Mouse (Mus musculus) adrenal gland, adult (tissue): ENCODE measurements at regions not wholly inside any gene's neighbourhood (a gene's known extent, or its start where the extent isn't known, plus 50 kb on each side); places are given as distances from the start of the nearest gene placed in this dataset.

ENCODE experiments used
- DNase-seq, 2 experiments: peaks; one replicate each; pipeline ENCODE4 v3.0.0; 2022 to 2023; ENCODE audit warnings: low spot score in 1 of 2; ENCODE audit not compliant: inconsistent age in 2 of 2

- DNase-seq: no peak
Observed at GRCm38 (mm10) chr19:6684921-6685320, 142.1 kb upstream of the Slc22a12 start.

DNA sequence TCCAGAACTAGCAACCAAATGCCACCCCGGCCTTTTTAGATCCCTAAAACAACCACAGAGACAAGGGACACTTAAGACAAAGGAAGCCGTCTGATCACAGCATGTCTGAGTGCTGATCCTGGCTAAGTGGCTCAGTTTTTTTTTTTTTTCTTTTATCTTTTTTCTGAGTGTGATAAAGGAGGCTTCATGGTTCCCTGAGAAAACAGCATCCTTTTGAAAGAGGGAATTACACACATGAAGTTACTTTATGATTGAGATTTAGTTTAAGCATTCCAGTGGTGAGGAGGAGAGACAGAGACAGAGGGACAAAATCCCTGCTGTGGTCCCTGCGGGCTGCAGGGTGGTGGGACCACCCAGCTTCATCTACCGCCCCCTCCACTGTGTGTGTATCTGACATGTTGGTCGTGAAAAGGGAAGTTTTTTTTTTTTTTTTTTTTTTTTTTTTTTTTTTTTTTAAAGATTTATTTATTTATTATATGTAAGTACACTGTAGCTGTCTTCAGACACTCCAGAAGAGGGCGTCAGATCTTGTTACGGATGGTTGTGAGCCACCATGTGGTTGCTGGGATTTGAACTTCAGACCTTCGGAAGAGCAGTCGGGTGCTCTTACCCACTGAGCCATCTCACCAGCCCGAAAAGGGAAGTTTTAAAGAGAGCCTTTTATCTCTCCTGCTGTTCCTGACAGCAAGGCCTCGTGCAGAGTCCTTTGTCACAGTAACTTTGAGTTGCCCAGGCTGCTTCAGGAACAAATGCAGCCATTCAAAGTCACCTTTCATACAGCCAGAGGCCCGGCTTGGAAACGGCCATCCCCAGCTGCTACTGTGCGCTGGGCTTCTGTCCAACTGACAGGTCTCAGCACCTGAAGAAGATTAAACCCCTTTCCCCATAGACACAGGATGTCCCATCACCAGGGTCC is 136.8 kb upstream of the Slc22a12 start:
- DNase-seq: no peak

DNA sequence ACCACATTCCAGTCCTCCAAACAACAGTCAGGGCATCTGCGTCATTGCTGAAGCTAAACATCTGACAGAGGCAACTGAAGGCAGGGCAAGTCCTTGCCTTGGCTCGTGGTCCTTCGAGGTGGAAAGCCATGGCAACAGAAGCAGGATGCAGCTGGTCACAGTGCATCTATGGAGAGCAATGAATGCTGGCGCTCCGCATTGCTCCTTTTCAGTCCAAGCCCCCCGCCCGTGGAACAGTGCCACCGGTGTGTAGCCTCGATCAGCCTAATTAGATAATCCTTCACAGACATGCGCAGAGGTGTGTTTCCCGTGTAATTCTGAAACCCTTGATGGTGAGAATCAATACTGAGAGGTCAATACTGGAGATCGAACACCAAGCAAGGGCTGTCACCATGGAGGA is 134.7 kb upstream of the Slc22a12 start:
- DNase-seq: no peak

DNA sequence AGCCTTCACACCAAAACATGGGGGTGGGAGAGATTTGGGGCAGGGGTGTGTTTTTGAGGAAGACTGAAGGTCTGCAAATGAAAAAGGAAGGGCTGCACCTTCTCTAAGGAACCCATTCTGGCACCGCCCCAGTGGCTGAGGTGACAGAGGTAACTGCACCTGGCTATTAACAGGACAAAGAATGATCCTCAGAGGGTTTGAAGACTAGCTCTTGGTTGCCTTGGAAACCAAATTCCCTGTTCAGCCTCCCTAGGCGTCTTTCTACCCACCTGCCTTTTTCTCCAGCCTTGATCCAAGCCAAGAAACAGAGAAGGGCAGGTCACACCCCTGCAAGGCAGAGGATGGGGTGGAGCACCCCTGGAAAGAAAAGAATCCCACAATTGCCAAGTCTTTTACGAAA is 132.8 kb upstream of the Slc22a12 start:
- no peak for DNase-seq

DNA sequence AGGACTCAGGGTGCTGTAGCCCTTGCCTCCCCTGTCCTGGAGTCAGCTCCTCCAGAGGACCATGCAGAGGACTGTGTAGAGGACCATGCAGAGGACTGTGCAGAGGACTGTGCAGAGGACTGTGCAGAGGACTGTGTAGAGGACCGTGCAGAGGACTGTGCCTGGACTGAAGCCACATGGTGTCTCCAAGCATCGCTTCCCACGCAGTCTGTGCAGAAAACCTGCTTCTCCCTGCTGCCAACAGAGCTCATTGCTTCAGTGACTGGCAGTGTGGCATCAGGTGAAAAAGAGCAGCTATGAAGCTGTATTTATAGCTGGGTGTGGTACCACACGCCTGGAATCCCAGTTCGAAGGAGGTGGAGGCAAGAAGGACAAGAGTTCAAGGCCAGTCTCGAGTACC is 128.9 kb upstream of the Slc22a12 start:
- DNase-seq: no peak

- DNase-seq: no peak
Observed at GRCm38 (mm10) chr19:6669881-6670280, 127.0 kb upstream of the Slc22a12 start.

DNA sequence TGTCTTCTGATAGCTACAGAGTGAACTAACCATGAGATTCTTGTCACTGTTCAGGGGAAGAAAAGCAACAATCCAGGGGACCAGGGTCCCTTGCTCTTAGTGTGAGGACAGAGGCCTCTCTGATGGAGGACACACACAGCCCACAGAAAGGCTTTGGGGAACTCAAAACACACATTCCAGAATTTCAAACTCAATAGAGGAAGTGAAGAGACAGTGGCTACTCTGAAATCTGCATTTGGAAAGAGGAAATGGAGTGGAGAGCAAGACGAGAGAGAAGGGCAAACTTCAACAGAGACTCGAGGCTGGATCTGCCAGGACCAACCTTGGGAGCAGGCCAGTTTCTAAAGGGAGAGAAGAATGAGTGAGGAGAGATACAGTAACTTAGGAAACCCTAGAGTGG is 125.7 kb upstream of the Slc22a12 start:
- no peak for DNase-seq

- no peak for DNase-seq
Observed at GRCm38 (mm10) chr19:6666187-6666722, 123.4 kb upstream of the Slc22a12 start.

DNA sequence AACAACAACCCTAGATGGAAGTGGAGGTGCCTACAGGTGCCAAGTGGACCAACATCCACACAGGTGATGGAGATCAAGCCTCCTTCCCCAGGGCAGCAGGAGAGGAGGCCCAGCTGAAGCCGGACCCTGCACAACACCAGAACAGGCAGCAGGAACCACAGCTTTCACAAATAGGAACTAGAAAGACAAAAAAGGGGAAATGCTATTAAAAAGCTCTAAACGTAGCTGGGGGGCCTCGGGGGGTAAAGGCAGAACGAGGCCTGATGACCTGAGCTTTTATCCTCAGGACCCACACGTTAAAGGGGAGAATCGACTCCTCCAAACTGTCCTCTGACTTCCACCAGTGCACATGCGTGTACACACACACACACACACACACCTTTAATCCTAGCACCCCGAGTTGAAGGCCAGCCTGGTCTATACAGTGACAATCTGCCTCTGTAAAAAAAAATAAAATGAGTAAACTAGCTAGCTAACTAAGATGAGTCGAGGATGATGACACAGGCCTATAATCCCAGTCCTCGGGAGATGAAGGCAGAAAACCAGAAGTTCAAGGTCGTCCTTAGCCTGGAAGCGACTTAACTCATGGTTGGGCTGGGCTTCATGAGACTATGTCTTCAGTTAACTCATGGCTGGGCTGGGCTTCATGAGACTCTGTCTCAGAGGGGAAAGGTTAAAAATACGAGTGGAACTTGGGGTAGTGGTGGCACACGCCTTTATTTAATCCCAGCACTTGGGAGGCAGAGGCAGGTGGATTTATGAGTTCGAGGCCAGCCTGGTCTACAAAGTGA is 122.6 kb upstream of the Slc22a12 start:
- peak in 1 of 2 experiments; percentile 43 for DNase-seq

DNA sequence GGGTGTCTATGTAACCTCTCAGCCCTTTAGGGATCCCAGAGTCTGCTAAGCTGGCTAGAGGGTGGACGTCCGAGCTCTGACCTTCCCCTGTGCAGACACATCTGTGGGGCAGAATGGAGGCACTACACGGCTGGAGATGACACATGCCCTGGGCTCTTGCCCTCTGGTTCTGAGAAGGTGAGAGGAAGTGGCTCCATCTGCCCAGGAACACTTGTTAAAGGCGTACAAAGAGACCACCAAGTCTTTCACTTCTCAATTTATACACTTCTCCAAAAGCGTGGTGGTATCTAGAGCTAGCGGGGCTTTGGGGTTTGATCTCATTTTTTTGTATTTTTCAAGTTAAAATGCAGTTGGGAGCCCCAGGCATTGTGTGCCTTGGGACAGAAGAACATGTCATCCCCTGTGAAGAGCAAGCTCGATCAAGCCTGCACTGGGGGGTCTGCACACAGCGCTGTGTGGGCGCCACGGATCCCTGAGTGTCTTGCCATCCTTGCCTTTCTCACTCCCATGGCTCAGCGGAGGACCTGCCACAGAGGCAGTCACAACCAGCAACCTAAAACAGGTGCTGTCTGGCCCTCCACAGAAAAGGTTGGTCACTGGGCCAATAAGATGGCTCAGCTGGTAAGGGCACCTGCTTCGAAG is 121.6 kb upstream of the Slc22a12 start:
- no peak for DNase-seq

- peak; percentile 81 to 93 for DNase-seq
Observed at GRCm38 (mm10) chr19:6663391-6663790, 120.6 kb upstream of the Slc22a12 start.

GRCm38 (mm10) chr19:6662346-6662939 is 119.6 kb upstream of the Slc22a12 start:
- DNase-seq: peak; percentile 70 to 86

DNA sequence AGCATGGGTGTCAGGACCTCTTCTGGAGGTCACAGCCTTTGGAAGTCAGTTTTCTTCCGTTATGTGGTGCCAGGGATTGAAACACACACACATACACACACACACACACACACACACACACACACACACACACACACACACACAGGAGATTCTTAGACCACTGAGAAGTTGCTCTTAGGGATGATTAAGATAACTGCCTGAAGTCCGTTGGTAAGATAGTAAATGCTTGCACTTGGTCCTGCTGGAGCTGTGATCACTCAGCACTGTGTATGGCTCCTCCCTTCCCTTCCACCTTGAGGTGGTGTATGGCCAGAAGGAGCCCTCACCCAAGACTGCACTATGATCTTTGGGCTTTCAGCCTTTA is 118.7 kb upstream of the Slc22a12 start:
- DNase-seq: no peak

- no peak for DNase-seq
Observed at GRCm38 (mm10) chr19:6660723-6661507, 118.1 kb upstream of the Slc22a12 start.

DNA sequence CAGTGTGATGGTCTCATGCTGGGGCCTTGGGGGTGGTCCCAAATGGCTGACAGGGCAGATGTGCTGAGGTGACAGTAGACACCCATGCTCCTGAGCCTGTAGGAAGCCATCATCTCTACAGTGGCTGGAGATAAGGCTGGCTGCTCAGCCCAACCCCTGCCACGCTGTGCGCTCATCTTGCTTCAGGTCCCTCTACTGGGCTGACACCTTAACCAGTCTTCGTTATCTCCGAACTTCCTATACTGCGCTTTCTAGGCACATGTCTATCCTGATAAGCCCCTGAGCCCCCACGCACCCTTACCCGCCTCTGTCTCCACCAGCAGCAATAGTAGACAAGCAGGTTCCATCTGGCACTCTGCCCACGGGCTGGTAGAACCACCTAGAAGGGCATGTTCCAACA is 117.3 kb upstream of the Slc22a12 start:
- DNase-seq: no peak

GRCm38 (mm10) chr19:6654550-6654949 is 111.7 kb upstream of the Slc22a12 start:
- DNase-seq: no peak

GRCm38 (mm10) chr19:6652775-6653174 is 109.9 kb upstream of the Slc22a12 start:
- DNase-seq: peak in 1 of 2 experiments; percentile 47

DNA sequence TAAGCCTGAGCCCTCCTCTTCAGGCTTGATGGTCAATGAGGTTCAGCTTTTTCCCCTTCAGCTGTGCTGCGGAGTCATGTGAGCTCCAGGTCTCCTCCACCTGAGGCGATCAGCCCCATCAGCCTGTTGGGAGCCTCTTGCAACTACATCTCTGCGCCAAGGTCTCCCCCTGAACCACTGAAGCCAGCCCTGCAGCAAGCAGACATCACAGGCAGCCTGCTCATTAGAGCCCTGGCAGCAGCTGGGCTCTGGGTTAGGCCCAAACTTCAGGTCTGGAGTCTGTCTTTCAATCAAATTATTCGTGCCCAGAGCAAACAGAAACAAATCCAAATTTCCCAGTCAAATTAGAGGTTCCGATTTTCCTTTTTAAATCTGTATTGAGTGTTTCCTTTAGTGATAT is 108.4 kb upstream of the Slc22a12 start:
- DNase-seq: peak in 1 of 2 experiments; percentile 41

DNA sequence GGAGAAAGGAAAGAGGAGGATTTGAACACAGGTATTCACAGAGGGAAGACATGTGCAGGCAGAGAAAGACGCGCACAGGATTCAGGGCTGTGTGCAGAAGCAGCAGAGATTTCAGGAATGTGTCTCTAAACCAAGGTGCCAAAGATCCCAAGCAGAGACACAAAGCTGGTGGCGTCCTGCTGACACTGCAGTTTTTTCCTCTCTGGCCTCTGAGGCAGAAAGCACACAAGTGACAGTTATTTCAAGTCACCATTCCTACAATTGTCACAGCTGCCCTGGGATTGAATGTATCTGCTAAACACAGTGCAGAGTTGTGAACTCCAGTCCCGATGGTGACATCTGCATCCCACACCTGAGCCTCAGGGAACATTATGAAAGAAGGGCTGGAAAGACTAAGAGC is 107.1 kb upstream of the Slc22a12 start:
- no peak for DNase-seq

DNA sequence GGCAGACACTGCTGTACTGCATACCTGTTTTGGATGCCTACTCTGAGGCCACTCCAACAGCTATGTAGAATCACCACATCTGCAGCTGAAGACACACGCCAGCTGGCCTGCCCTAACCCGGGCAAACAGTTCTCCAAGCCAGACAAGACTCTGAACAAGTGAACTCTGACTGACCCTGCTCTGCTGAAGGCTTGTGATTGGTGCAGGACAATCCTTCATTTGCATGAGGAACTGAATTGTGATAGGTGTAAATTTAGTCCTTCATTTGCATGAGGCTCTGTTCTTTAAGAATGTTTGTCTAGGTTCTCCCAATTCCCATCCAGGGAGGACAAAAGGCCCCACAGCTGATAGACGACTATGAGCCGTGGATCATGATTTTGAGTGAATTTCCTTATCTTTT is 104.9 kb upstream of the Slc22a12 start:
- no peak for DNase-seq
